Mouse (Mus musculus) MEL (cell line): ENCODE results near the gene Ercc6. TPM values are rescaled to one million over a fixed set of nuclear protein-coding genes. Genes with fewer than 3 reads are reported as not detected.
A peak's percentile ranks its signal among the peaks of the same experiment; 100 is the strongest.

Source experiments
- DNase-seq: peaks from one replicate; pipeline ENCODE4 v3.0.0; 2011; ENCODE audit warnings: low read depth, low spot score
- H3K27ac ChIP-seq: 2 replicates; pipeline ENCODE4 v1.5.1; 2012; ENCODE audit warnings: low read depth, mild to moderate bottlenecking, control low read depth, low read length, moderate library complexity; ENCODE audit not compliant: control insufficient read depth
- H3K27me3 ChIP-seq, 2 experiments: fragments of 150-350 bp in 1 of 2; sonication (generic) in 1 of 2; 2 replicates each; pipeline ENCODE4 v1.6.1; 2012; ENCODE audit warnings: low read length in 2 of 2, mild to moderate bottlenecking in 2 of 2, improper control_type of control experiment in 1 of 2, moderate library complexity in 1 of 2; ENCODE audit not compliant: insufficient read depth in 2 of 2, control insufficient read depth in 1 of 2
- H3K36me3 ChIP-seq, 2 experiments: 2 replicates each; pipeline ENCODE4 v1.6.1; 2012 to 2014; ENCODE audit warnings: low read length in 2 of 2, improper control_type of control experiment in 1 of 2, inconsistent platforms in 1 of 2, mild to moderate bottlenecking in 1 of 2; ENCODE audit not compliant: insufficient read depth in 2 of 2, control insufficient read depth in 1 of 2
- H3K4me1 ChIP-seq, 2 experiments: fragments of 150-350 bp in 1 of 2; sonication (generic) in 1 of 2; 2 replicates each; pipeline ENCODE4 v1.6.1; 2012; ENCODE audit warnings: low read length in 2 of 2, improper control_type of control experiment in 1 of 2, mild to moderate bottlenecking in 1 of 2; ENCODE audit not compliant: insufficient read depth in 2 of 2, control insufficient read depth in 1 of 2
- H3K4me3 ChIP-seq, 2 experiments: fragments of 150-350 bp in 1 of 2; sonication (generic) in 1 of 2; 2 replicates each; pipeline ENCODE4 v1.5.1; 2012; ENCODE audit warnings: low read depth in 2 of 2, low read length in 2 of 2, mild to moderate bottlenecking in 2 of 2, moderate library complexity in 2 of 2, control low read depth in 1 of 2, improper control_type of control experiment in 1 of 2; ENCODE audit not compliant: control insufficient read depth in 1 of 2, insufficient read depth in 1 of 2
- H3K79me2 ChIP-seq: 2 replicates; pipeline ENCODE4 v1.6.1; 2012; ENCODE audit warnings: mild to moderate bottlenecking, low read length, moderate library complexity; ENCODE audit not compliant: control insufficient read depth, poor library complexity, insufficient read depth
- H3K9ac ChIP-seq: 2 replicates; pipeline ENCODE4 v1.6.1; 2012; ENCODE audit warnings: low read depth, mild to moderate bottlenecking, control low read depth, low read length, moderate library complexity; ENCODE audit not compliant: control insufficient read depth, poor library complexity, severe bottlenecking
- H3K9me3 ChIP-seq: fragments of 150-350 bp; sonication (generic); replicated peaks from 2 replicates; pipeline ENCODE4 v1.6.1; 2012; ENCODE audit warnings: mild to moderate bottlenecking, low read length, improper control_type of control experiment, moderate library complexity; ENCODE audit not compliant: insufficient read depth
- CTCF ChIP-seq, 3 experiments: IDR thresholded peaks in 2 of 3; conservative IDR thresholded peaks in 1 of 3; 2 replicates each; pipeline ENCODE4 v1.5.1; 2011 to 2012; ENCODE audit warnings: low read length in 3 of 3, low read depth in 2 of 3, mild to moderate bottlenecking in 2 of 3, improper control_type of control experiment in 1 of 3, inconsistent platforms in 1 of 3, mixed read lengths in 1 of 3, moderate library complexity in 1 of 3; ENCODE audit not compliant: control insufficient read depth in 1 of 3, insufficient read depth in 1 of 3, poor library complexity in 1 of 3, severe bottlenecking in 1 of 3
- E2F4 ChIP-seq: IDR thresholded peaks from 2 replicates; pipeline ENCODE4 v1.6.1; 2011; ENCODE audit warnings: low read depth, low read length, improper control_type of control experiment, borderline replicate concordance
- EP300 ChIP-seq, 2 experiments: IDR thresholded peaks; 2 replicates each; pipeline ENCODE4 v1.6.1; 2011; ENCODE audit warnings: improper control_type of control experiment in 2 of 2, low read length in 2 of 2, low read depth in 1 of 2, mild to moderate bottlenecking in 1 of 2
- ETS1 ChIP-seq: IDR thresholded peaks from 2 replicates; pipeline ENCODE4 v1.6.1; 2012; ENCODE audit warnings: low read depth, mild to moderate bottlenecking, inconsistent platforms, low read length, improper control_type of control experiment, moderate library complexity
- GABPA ChIP-seq: IDR thresholded peaks from 2 replicates; pipeline ENCODE4 v1.6.1; 2012; ENCODE audit warnings: low read depth, mild to moderate bottlenecking, inconsistent platforms, low read length, improper control_type of control experiment, moderate library complexity
- KAT2A ChIP-seq: conservative IDR thresholded peaks from 2 replicates; pipeline ENCODE4 v1.6.1; 2012; ENCODE audit warnings: low read depth, low read length, improper control_type of control experiment, inconsistent platforms
- MAFK ChIP-seq: IDR thresholded peaks from 2 replicates; pipeline ENCODE4 v1.6.1; 2011; ENCODE audit warnings: low read depth, mild to moderate bottlenecking, low read length, improper control_type of control experiment, borderline replicate concordance
- MAX ChIP-seq: IDR thresholded peaks from 2 replicates; pipeline ENCODE4 v1.6.1; 2011; ENCODE audit warnings: low read length, improper control_type of control experiment
- MYB ChIP-seq: IDR thresholded peaks from 2 replicates; pipeline ENCODE4 v1.6.1; 2011; ENCODE audit warnings: mild to moderate bottlenecking, low read depth, low read length, improper control_type of control experiment
- NELFE ChIP-seq: IDR thresholded peaks from 2 replicates; pipeline ENCODE4 v1.6.1; 2011; ENCODE audit warnings: low read depth, low read length, improper control_type of control experiment
- RAD21 ChIP-seq: IDR thresholded peaks from 2 replicates; pipeline ENCODE4 v1.6.1; 2011; ENCODE audit warnings: mild to moderate bottlenecking, low read depth, low read length, improper control_type of control experiment
- SMC3 ChIP-seq: IDR thresholded peaks from 2 replicates; pipeline ENCODE4 v1.6.1; 2011; ENCODE audit warnings: low read depth, low read length, improper control_type of control experiment
- TCF12 ChIP-seq: IDR thresholded peaks from 2 replicates; pipeline ENCODE4 v1.6.1; 2014; ENCODE audit warnings: low read depth, mild to moderate bottlenecking, inconsistent platforms, low read length, improper control_type of control experiment, moderate library complexity
- UBTF ChIP-seq: IDR thresholded peaks from 2 replicates; pipeline ENCODE4 v1.6.1; 2012; ENCODE audit warnings: low read depth, mild to moderate bottlenecking, inconsistent platforms, low read length, improper control_type of control experiment, moderate library complexity, borderline replicate concordance; ENCODE audit not compliant: insufficient read depth
- ZC3H11A ChIP-seq: IDR thresholded peaks from 2 replicates; pipeline ENCODE4 v1.6.1; 2012; ENCODE audit warnings: low read depth, mild to moderate bottlenecking, inconsistent platforms, low read length, improper control_type of control experiment
- ZNF384 ChIP-seq: IDR thresholded peaks from 2 replicates; pipeline ENCODE4 v1.6.1; 2012; ENCODE audit warnings: low read depth, mild to moderate bottlenecking, inconsistent platforms, low read length, improper control_type of control experiment
- polyA plus RNA-seq, 2 experiments: library from polyadenylated mRNA; stranded (reverse) in 1 of 2; unstranded in 1 of 2; fragments of >175 nt in 1 of 2; fragments of >200 nt in 1 of 2; gene quantifications; 2 replicates each; pipeline versions ENCODE4 v1.2.1 to v1.2.4; 2012; ENCODE audit warnings: low replicate concordance in 2 of 2, low read depth in 1 of 2; ENCODE audit not compliant: insufficient read length in 2 of 2, insufficient read depth in 1 of 2, missing spikeins in 1 of 2
- total RNA-seq: library from RNA; depleted of rRNA; stranded (reverse); fragments of 300-350 nt; gene quantifications from 2 replicates; pipeline ENCODE4 v1.2.3, GENCODE M21; 2012

Ercc6 gene
- total and polyA plus RNA-seq, 3 experiments: 15.1 to 186 (median 15.4) TPM

DNA sequence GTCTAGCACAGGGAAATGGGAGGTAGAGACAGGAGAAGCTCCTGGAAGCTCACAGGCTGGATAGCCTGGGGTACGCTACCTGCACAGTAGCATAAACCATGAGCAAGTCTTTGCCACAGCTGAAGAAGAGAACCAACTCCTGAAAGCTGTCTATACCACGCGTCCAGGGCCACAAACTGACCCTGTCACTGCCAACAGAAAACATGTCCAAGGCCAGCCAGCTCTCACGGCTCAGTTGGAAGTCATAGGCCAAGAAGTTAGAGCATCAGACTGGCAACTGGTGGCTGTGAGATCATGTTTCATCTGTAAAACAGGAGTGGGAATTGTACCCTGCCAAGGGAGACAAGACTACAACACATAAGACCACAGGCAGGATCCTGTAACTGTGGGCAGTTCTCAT, 20.3 kb downstream of the Ercc6 start:
- Histone ChIP-seq H3K79me2 (peaks cover 7% of the 10 kb centered on the region; the same call in 1 of the 2 replicates), H3K9ac (no peak overlapping the region), H3K36me3 (peaks cover 0 to 14% of the 10 kb centered on the region in 2 experiments; a peak in 2 of 4 replicates), H3K27ac (no peak overlapping the region), H3K4me3 (no peak overlapping the region), H3K9me3 (no peaks in the 10 kb centered on the region), H3K27me3 (no peaks in the 10 kb centered on the region), H3K4me1 (no peaks in the 10 kb centered on the region)
- TF ChIP-seq ZNF384: no peak
- no peak for TF ChIP-seq KAT2A
- no peak for TF ChIP-seq RAD21
- TF ChIP-seq TCF12: no peak
- DNase-seq: no peak

DNA sequence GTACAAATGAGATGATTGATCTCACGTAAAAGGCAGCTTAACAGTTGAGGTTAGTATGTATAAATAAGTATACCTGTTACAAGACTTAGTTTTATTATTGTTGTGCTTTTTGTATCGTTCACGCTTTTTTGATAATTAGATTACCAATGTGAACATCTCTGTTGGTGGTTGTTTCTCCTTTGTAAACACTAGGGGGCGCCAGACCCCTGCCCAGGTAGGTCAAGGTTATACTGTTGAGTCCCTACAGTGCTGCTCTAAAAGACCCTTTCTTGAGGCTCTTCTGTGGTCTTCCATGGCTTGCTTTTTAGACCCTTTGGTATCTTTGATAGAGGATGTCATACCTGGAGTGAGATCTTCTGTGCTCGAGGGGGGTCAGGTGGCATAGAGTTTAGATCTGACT, 20.8 kb downstream of the Ercc6 start:
- Histone ChIP-seq H3K9me3 (no peaks in the 10 kb centered on the region), H3K4me3 (no peak overlapping the region), H3K27ac (no peak overlapping the region), H3K36me3 (peaks cover 0 to 18% of the 10 kb centered on the region in 2 experiments; a peak in 2 of 4 replicates), H3K27me3 (no peaks in the 10 kb centered on the region), H3K4me1 (no peaks in the 10 kb centered on the region), H3K9ac (no peak overlapping the region), H3K79me2 (peaks cover 7% of the 10 kb centered on the region; the same call in 1 of the 2 replicates)
- DNase-seq: peak; percentile 55
- no peak for TF ChIP-seq UBTF
- peak; percentile 73 to 87 (median 78) for TF ChIP-seq CTCF (IDR thresholded peaks at IDR 0.05 in 2 of 3, conservative IDR thresholded peaks at IDR 0.05 in 1 of 3; ENCODE audit: control insufficient read depth in 1 of 3, insufficient read depth in 1 of 3, low read depth in 2 of 3, low read length in 3 of 3, poor library complexity in 1 of 3, severe bottlenecking in 1 of 3)
- TF ChIP-seq MYB: no peak
- TF ChIP-seq E2F4: no peak
- no peak for TF ChIP-seq ZC3H11A
- TF ChIP-seq NELFE: no peak
- TF ChIP-seq ETS1: no peak
- TF ChIP-seq MAX: no peak
- TF ChIP-seq SMC3: no peak
- no peak for TF ChIP-seq TCF12
- TF ChIP-seq GABPA: no peak
- TF ChIP-seq ZNF384: no peak
- no peak for TF ChIP-seq MAFK
- peak; percentile 41 for TF ChIP-seq RAD21
- TF ChIP-seq EP300 (IDR thresholded peaks at IDR 0.05; ENCODE audit: low read depth in 1 of 2, low read length in 2 of 2): no peak
